Mouse (Mus musculus) 3134 (cell line): Measurements from ENCODE around the gene She.

Source experiments
- DNase-seq: peaks from one replicate; pipeline ENCODE4 v3.0.0-alpha.2; 2011; ENCODE audit warnings: low spot score; ENCODE audit not compliant: insufficient read length; ENCODE audit errors: extremely low read depth

The She gene

GRCm38 (mm10) chr3:89880036-89880851 is 49.1 kb downstream of the She start:
- no peak for DNase-seq

GRCm38 (mm10) chr3:89882556-89883181 is 51.5 kb downstream of the She start:
- DNase-seq, result no peak

- no peak for DNase-seq
Measured at GRCm38 (mm10) chr3:89883582-89884041, 52.4 kb downstream of the She start.

- DNase-seq, result no peak
Measured at GRCm38 (mm10) chr3:89885766-89886165, 54.6 kb downstream of the She start.

- DNase-seq, result no peak
Measured at GRCm38 (mm10) chr3:89887582-89888230, 56.5 kb downstream of the She start.

GRCm38 (mm10) chr3:89889841-89890430 is 58.8 kb downstream of the She start:
- no peak for DNase-seq

GRCm38 (mm10) chr3:89891696-89892095 is 60.5 kb downstream of the She start:
- DNase-seq, result no peak

GRCm38 (mm10) chr3:89892517-89893106 is 61.4 kb downstream of the She start:
- DNase-seq, result no peak

GRCm38 (mm10) chr3:89896571-89896970 is 65.4 kb downstream of the She start:
- DNase-seq, result peak; percentile 69

- DNase-seq, result peak; percentile 32
Measured at GRCm38 (mm10) chr3:89897204-89897796, 66.1 kb downstream of the She start.

- no peak for DNase-seq
Measured at GRCm38 (mm10) chr3:89898011-89898410, 66.8 kb downstream of the She start.

GRCm38 (mm10) chr3:89898870-89899510 is 67.8 kb downstream of the She start:
- DNase-seq, result peak; percentile 45

- DNase-seq, result no peak
Measured at GRCm38 (mm10) chr3:89899511-89899908, 68.3 kb downstream of the She start.

- DNase-seq, result no peak
Measured at GRCm38 (mm10) chr3:89907846-89908245, 76.7 kb downstream of the She start.
